Mouse (Mus musculus) mouse trophoblast stem cell (cell line): ENCODE data around the gene Setd2.

Experiments
- in situ Hi-C, 2 experiments: fragments of 300-500 bp; cut with MseI, MboI; formaldehyde crosslinking; loops; 2 replicates in 1 of 2; 3 replicates in 1 of 2; pipeline ENCODE4 v1.15.1; 2025

Setd2 gene

DNA sequence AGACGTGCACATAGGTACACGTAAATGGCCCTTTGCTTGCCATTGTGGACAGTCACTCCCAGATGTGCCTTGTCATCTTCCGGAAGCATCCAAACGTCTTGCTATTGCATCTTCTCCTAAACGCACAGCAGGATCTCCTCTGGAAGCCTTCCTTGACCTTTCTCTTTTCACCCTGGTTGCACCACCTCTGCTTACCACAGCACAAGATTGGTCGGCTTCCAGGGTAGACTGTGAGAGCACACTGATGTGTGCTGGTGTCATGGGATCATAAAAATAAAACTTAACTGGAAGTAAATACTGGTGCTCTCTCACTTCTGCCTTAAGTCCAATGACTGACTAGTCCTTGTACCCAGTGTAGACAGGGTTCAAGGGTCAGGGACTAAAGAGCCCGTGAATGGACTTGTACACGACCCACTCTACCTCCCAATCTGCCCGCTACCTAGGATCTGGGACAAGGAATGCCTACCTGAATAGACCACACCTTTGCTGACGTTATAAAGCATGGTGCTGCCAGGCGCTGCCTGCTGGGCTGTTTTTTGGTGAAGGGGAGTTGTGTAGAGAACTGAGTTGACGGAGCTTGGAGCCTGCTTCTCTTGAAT lies 90.3 kb downstream of the Setd2 start:
- in situ Hi-C loops = no loop called here

DNA sequence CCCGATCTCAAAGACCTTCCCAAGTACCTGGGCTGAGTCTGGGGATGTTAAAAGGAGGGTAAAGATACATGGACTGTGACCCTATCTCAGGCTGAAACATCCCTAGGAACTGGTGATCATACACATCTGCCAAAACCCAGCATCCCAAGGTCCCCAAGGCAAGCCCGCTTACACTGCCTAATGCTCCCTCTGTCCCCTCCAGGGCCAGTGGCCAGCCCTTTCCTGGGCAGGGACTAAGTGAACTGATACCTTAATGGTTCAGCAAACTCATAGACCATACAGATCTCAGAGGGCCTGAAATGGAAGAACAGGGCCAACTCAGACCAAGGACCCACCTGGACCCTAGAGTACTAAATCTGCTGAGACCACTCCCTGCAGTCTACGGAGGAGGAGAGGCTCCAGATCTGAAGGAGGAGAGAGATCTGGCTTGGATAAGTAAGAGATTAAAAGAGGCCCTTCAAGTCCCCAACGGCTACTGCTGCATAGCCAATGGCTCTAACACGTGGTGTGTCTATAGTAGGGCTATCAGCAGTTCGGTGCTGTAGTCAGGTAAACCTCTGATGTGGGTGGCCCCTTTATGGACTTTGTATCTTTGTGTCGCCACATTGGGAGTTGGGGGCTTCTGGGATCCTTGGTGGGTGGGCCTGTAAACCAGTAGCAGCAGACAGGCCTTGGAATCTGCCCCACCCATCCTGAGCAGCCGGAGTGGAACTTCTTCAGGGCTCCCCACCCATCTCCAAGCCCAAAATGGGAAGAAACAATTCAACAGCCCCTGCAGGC lies 91.2 kb downstream of the Setd2 start:
- in situ Hi-C loops = no loop called here

DNA sequence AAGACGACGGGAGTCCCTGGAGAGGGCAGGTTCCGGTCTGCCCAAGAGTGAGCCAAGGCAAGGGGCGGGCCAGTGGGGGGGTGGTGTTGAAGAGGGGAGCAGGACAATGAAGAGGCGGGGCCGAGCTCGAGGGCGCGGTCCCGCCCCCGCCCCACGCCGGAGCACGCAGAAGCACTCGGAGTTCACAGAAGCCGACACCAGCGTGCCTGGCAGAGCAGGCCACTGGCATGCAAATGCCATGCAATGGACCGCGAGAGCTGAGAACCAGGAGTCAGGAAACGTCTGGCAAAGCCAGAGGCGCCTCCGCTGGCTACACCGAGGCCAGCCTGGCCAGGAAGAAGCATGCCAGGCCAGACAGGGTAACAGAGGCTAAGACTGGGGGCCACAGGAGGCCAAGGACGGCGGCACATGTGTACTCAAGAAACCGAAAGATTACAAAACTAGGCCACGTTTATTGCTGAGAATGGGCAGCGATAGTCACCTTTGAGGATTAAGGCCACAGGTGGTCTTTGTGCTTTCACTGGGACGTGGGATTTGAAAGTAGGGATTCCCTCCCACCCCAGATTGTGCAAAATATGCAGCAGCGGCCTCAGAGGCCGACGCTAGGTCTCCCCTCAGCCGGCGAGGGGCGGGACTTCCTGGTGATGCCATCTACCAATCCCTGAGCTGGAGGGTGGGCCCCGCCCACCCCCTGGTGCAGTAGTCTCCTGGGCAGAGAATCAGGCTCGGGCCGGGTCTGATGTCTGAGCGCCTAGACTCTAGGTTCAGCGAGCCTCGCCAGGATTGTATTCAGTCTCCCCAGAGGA lies 92.2 kb downstream of the Setd2 start, which contains the start of gene Nradd:
Nradd (minus strand) TSS at position 92 of the 806 bp plus-strand sequence.
- in situ Hi-C loops = no loop called here

DNA sequence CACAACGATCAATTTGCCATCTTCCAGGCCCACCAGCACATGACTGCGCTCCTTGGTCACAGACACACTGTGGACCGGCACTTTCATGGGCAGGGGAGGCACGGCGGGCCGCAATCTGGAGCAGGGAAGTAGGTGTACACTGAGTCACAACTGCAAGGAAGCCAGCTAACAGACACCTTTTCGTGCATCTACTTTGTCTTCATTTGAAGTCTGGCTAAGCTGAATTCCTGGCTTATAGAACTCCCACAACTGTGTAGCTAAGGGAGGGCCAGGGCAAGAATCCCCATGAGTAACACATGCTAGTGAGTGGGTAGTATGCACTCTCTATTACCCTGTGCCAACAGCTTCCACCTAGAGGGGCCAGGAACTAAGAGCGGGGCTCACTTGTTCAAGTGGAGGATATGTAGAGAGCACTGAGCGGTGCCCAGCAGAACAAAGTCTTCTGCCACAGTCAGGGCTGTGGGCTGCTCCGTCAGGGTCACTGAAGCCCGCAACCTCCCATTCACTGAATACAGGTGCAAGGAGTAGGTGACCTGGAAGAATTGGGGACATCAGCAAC lies 93.0 kb downstream of the Setd2 start:
- in situ Hi-C loops = no loop called here

DNA sequence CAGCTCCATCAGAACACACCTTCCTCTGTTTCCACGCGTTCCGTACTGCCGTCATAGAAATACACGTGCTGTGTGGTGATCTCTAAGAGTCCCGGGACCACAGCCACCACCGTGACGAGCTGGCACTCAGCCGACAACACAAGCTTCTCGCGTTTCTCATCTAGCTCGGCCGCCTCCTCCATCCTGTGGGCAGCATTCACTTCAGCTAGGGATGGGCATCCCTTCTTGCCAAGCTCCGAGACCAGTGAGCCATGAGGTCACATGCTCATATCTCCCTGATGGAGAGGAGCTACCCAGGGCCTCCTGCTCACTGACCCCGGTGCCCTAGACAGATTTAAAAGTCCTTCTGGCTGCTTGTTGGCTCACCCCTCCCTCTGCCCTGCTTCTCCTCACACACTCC lies 97.8 kb downstream of the Setd2 start:
- in situ Hi-C loops = no loop called here

DNA sequence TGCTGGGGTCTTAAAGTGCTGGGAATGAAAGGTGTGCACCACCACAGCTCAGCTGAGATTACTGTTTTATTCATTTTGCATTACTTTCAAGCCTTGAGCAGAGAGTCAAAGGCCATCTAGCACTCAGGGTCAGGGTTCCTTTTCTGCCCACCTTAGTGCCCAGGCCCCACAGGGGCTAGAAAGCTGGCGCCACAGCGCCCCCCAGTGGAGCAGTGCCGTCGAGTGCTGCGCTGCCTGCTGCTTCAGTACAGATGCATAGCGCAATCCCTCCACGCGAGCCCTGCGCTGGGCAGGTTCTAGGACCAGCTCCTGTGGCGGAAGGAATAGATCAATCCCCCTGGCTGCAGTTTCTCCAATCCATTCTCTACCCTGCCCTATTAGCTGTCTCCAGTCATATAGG lies 98.8 kb downstream of the Setd2 start:
- in situ Hi-C loops = no loop called here

DNA sequence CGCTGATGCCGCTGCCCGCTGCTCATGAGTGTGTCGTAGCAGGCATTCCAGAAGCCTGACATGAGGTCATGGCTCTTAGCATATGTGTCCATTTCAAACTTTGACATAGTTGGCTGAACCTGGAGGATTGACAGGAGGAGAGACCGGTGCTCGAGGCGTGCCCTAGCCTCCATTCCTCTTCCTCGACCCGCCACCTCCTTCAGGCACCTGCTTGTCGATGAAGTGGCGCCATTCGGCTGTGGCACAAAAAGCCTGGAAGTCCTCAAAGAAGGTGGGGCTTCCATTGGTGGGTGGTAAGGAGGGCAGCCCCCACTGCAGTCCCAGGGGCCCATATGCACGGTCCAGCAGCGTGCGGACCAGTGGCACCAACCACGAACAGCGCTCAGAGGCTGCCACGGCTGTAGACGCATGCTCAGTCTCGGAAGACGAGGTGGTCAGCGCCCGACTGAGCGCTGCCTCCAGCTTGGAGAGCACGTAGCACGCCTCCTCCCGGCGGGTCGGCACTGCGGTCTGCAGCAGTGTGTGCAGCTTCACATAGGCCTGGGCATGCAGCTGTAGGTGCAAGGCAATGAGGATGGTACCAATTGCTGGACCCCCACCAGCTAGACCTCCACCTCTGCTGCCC lies 99.4 kb downstream of the Setd2 start:
- in situ Hi-C loops = no loop called here

DNA sequence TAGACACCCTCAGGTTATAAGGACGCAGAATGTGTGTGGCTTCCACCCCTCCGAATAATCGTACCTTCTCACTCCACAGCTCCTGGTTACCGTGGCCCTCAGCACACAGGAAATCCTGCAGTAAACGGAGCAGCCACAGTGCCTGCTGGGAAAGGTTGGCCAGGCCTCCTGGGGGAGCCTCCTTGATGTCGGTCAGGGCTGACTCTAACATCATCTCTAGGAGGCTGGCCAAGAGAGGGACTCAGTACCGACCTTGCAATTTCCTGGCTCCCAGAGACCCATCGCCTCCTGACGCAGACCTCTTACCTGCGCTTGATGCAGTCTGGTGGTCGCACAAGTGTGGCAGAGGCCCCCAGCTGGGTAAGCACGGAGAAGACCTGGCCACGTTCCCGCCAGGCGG lies 100.3 kb downstream of the Setd2 start:
- in situ Hi-C loops = no loop called here

DNA sequence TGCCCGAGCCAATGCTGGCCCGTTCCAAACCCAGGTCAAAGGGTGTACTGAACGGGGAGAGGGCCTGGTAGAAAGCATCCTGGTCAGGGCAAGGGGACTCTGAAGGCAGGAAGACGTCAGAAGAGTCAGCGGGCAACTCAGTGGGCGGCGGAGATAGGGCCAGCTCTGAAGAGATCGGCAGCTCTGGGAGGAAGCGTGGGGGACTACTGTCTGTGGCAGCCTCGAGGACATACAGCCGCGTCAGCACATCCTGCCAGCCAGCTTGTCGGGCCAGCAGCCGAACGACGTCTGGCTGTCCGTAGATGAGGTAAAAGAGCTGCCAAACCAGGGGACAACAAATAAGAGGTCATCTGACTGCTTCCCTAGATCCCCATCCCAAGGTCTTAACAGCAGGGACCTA lies 101.5 kb downstream of the Setd2 start:
- in situ Hi-C loops = no loop called here

DNA sequence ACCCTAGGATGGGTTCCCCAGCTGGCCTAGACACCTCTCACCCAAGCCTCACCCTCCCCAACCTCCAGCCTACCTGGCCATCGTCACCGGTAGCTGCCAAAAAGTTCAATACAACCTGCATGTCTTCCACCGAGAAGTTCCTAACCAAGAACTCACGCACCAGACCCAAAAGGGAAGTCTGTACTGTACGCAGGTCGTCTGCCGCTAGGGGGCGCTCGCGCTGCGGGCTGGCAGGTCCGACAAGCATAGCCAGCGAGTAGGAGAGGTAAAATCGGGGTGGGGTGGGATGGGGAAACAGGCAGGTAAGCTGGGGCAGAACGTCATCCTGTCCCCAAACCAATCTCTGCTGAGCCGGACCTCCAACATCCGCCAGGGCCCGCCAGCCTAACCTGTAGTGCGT lies 102.8 kb downstream of the Setd2 start:
- in situ Hi-C loops = no loop called here

DNA sequence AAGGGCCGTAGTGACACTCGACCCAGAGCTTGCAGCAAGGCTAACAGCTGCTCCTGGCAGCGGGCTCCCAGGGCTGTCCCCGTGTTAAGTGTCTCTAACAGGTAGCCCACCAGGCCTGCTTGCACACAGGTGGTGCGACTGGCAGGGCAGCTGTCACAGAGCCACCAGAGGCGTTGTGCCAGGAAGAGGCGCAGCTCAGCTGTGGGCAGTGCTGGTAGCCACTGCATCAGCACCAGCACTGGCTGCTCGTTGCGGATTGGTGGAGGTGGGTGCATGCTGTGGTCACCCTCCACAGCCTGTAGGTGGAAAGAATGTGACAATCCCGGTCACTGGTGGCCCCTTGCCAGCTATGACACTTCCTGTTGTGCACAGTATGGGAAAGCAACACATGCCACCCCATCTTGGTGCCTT lies 106.2 kb downstream of the Setd2 start:
- in situ Hi-C loops = no loop called here

DNA sequence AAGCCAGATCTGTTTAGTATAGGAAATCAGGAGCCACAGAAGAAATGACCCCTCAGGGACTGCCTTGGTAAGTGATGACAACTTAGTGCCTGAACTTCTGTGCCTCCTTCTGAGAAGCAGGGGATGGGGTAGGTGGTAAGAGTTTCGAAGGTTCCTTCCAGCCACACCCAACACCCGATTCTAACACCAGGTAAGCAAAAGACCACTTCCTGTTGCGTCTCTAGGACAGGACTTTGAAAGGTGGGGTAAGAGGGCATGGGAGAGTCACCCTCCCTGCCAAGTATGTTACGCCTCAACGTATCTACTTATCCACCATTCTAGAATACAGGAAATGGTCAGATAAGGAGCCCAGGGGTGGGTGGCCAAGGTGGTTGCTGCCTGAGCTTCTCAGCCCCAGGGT lies 108.6 kb downstream of the Setd2 start:
- in situ Hi-C loops = no loop called here

DNA sequence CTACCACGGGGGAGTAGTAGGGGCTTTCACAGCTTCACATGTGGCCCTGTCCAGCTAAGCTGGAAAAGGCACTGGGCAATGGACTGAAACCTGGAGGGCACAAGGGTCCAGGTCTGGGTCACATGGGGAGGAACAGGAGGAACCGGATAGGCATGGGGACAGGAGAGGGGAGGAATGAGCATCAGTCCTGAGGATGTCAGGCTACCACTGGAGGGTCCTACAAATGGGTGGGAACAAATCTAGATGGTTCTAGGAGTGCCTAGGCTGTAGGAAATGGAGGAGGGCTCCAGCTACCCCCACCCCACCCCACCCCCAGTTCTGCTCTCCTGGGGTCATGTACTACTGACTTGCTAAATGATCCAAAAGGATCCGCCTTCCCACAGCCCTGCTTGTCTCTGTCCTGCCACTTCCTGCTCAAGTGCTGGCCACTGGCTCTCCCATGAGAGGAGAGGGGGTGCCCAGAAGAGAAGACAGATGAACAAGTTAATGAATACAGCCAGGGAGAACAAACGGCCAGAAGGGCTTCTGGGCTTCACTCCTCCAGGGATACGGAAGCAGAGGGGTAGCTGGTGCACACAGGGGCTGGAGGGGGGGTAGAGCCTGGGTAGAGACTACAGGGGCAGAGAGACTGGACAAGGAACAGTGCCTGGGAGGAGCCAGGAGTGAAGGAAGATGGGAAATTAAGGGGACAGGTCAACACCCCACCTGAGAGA lies 110.6 kb downstream of the Setd2 start:
- in situ Hi-C loops = no loop called here

DNA sequence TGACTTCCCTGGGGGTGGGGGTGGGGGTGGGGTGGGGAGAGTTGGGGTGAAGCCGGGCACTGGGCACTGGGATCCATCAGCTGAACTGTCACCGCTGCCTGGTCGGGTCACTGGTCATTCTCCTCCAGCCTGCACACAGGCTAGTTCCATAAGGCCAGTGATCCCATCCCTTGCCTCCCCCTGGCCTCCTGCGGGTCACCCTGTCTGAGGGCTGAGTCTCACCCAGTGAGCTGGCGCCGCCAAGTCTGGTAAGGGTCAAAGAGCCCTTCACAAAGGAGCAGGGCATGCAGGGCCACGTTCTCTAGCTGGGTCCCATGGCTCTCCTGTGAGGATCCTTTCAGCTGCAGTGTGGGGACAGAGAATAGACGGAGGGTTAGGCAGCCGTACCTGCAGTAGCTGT lies 111.4 kb downstream of the Setd2 start:
- in situ Hi-C loops = no loop called here

DNA sequence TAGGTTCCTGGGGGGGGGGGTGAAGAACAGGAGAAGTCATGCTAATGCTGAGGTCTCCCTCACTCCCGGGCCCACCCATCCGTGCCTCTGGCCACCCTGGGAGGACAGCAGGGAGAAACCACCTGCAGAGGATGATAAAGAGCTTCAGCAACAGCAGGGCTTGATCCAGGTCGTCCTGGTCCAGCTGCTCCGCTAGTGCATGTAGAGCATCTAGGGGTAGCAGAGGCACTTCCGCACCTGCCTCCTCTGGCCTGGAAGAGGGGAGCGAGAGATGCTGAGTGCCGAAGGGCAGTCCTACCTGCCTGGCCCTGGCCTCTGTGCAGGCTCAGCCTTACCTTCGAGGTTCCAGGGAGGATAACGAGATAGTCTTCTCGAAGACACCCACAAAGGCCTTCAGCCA lies 111.9 kb downstream of the Setd2 start:
- in situ Hi-C loops = no loop called here

DNA sequence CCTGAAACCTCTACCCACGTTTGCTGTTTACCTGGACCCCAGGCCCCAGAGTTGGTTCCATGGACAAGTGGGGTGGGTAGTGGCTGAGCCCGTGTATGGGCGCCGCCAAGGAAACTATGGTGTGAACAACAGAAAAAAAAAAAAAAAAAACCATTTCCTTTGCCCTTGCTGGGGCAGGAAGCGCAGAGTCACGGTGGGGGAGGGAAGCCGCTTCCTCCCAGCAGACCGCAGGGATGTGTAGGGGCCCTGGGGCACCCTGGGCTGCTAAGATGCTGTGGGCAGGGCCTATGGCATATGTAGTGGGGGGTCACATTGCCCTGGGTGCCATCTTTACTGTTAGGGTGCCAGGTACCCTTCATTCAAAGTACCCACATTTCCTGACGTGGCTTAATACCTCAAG lies 112.8 kb downstream of the Setd2 start:
- in situ Hi-C loops = no loop called here

DNA sequence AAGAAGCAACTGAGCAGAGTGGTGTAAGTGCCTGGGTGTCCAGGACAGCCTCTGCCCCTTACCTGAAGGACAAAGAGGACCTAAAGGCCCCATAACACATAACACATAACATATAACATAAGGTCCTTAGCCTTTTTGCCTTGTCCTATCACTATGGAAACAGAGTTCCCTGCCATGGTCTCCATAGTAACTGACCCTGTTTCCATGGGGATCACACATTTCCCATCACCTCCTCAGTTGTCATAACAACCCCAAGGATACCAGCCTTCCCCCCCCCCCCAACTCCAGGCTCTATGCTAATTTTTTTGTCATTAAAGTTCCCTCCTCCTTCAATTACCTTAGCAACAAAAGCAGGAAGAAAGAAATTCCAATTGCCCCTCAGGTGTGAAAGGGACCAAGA lies 117.4 kb downstream of the Setd2 start:
- in situ Hi-C loops = no loop called here

DNA sequence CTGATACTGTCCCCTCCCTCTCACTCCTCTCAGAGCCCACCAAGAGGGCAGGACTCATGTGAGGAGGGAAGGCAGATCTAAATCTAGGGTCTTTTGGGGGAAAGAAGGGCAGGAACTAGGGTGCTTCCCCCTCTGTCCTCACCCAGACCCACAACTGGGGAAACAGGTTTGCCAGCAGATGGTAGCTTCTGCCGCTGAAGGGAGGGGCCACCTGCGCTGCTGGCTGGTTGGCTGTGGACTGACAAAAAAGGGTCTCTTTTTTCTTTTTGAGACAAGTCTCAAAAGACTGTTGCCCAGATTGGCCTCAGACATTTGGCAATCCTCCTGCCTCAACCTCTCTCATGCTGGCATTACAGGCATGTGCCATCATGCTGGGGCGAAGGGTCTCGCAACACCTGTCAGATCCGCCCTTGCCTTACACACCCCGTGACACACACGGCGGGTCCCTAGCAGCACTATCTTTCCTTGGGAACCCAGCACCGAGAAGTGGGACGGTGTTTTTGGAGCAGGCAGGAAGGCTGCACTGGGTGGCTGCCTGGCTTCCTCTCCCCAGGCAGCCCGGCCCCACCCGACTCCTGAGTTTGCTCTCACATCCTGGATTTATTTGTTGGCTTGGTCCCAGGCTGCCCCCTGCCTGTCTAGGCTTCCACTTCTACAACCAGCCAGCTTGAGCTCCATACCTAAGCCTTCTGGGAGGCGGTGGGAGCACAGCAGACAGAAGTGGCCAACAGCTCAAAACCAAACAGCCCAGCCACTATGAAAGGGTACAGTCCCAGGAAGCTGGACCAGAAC lies 119.7 kb downstream of the Setd2 start:
- in situ Hi-C loops = no loop called here

DNA sequence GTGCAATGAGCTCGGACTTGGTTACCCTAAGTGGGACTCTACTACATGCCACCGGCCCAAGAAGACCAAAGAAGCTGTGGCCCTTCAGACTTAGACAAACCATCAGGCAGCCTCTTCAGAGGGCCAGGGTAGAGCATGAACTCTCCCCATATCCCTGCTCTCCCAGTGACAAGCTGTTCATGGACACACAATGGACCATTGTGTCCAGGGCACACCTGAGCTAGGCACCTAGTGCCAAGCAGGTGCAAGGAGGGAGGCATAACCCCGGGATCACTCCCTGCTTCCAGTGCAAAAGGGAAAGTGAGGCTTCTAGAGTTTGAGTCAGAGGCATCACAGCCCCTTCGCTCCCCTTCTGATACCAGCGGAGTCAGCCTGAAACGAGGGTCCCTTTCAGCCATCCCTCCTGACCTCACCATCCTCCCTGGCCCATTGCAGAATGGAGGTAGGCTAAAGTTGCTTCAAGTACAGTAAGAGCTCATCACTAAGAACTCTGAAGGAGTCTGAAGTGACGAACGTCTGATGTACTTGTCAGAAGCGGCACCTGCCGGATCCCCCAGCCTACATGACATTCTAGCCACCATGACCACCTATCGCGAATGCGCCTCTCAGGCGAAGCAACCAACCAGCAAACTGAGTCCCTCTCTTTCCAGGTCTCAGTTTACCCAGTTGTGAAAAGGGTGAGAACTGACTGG lies 120.7 kb downstream of the Setd2 start:
- in situ Hi-C loops = no loop called here
